Mouse (Mus musculus) hindbrain, embryonic 15.5 days (tissue): Measurements from ENCODE around the gene Cnksr3. TPM values are rescaled to one million over a fixed set of nuclear protein-coding genes. Genes with fewer than 3 reads are reported as not detected.

ENCODE experiments used
- ATAC-seq: fragments of 200-750 bp; cut with Nextera tagmentation; 2 replicates; pipeline ENCODE4 v1.8.0; 2017; ENCODE audit warnings: low read depth, moderate number of reproducible peaks, moderate TSS enrichment; ENCODE audit not compliant: low FRiP score
- H3K27ac ChIP-seq: fragments of 300-500 bp; sonication (generic); replicated peaks from 2 replicates; pipeline ENCODE4 v1.5.1; 2015; ENCODE audit warnings: mild to moderate bottlenecking, inconsistent platforms
- H3K27me3 ChIP-seq: fragments of 300-500 bp; sonication (generic); 2 replicates; pipeline ENCODE4 v1.6.1; 2015; ENCODE audit warnings: control low read depth, inconsistent platforms
- H3K36me3 ChIP-seq: fragments of 300-500 bp; sonication (generic); 2 replicates; pipeline ENCODE4 v1.6.1; 2015; ENCODE audit warnings: control low read depth, inconsistent platforms
- H3K4me1 ChIP-seq: fragments of 300-500 bp; sonication (generic); replicated peaks from 2 replicates; pipeline ENCODE4 v1.6.1; 2015; ENCODE audit warnings: control low read depth, inconsistent platforms
- H3K4me2 ChIP-seq: fragments of 300-500 bp; sonication (generic); 2 replicates; pipeline ENCODE4 v1.6.1; 2015; ENCODE audit warnings: moderate library complexity, mild to moderate bottlenecking, inconsistent platforms
- H3K4me3 ChIP-seq: fragments of 300-500 bp; sonication (generic); 2 replicates; pipeline ENCODE4 v1.5.1; 2015; ENCODE audit warnings: mild to moderate bottlenecking, inconsistent platforms
- H3K9ac ChIP-seq: fragments of 300-500 bp; sonication (generic); 2 replicates; pipeline ENCODE4 v1.6.1; 2015; ENCODE audit warnings: inconsistent platforms
- H3K9me3 ChIP-seq: fragments of 300-500 bp; sonication (generic); 2 replicates; pipeline ENCODE4 v1.6.1; 2016; ENCODE audit warnings: control low read depth, inconsistent platforms
- WGBS: fragments of 180-500 bp; shearing (Covaris S2); methylation state at CpG from one replicate; pipeline ENCODE4 v1.1.7; 2015; 5-methylcytosine and 5-hydroxymethylcytosine counted together
- polyA plus RNA-seq: library from polyadenylated mRNA; unstranded; fragments of >200 nt; fragmentation: Nextera tagmentation; extraction: Ambion mirVana; gene quantifications from 2 replicates; pipeline ENCODE4 v1.2.1, GENCODE M21; 2015

Gene Cnksr3
- polyA plus RNA-seq, 1 experiment from 2014 or later, result 3.6 TPM

- H3K9ac ChIP-seq, result no peak overlapping the region
- H3K27me3 ChIP-seq, result no peaks in the 10 kb centered on the region
- H3K27ac ChIP-seq, result no peak overlapping the region
- no peaks in the 10 kb centered on the region for H3K36me3 ChIP-seq
- no peaks in the 10 kb centered on the region for H3K4me1 ChIP-seq
- no peak for ATAC-seq
- no peak overlapping the region for H3K4me2 ChIP-seq
- H3K4me3 ChIP-seq, result no peak overlapping the region
- no peaks in the 10 kb centered on the region for H3K9me3 ChIP-seq
- 92% methylated on average over 9 of the region's 9 CpGs for WGBS
These were observed 20.2 kb downstream of the Cnksr3 start for GRCm38 (mm10) chr10:7191721-7192413.

- no peak for ATAC-seq
- Histone ChIP-seq H3K4me2 (no peak overlapping the region), H3K36me3 (no peaks in the 10 kb centered on the region), H3K27ac (no peak overlapping the region), H3K9me3 (no peaks in the 10 kb centered on the region), H3K4me3 (no peak overlapping the region), H3K4me1 (no peaks in the 10 kb centered on the region), H3K9ac (no peak overlapping the region), H3K27me3 (no peaks in the 10 kb centered on the region)
- 81% methylated on average over 6 of the region's 6 CpGs for WGBS
These were observed 22.8 kb downstream of the Cnksr3 start for GRCm38 (mm10) chr10:7189194-7189593.

- Histone ChIP-seq H3K36me3 (no peaks in the 10 kb centered on the region), H3K27me3 (no peaks in the 10 kb centered on the region), H3K9ac (no peak overlapping the region), H3K4me2 (no peak overlapping the region), H3K4me3 (no peak overlapping the region), H3K4me1 (peaks cover 6% of the 10 kb centered on the region), H3K9me3 (no peaks in the 10 kb centered on the region), H3K27ac (no peak overlapping the region)
- WGBS, result 75% methylated on average over 7 of the region's 7 CpGs
- ATAC-seq, result no peak
These were observed 24.2 kb downstream of the Cnksr3 start for GRCm38 (mm10) chr10:7187881-7188280.

GRCm38 (mm10) chr10:7186992-7187391 is 25.0 kb downstream of the Cnksr3 start:
- ATAC-seq, result no peak
- Histone ChIP-seq H3K9me3 (no peaks in the 10 kb centered on the region), H3K4me2 (no peak overlapping the region), H3K4me1 (peaks cover 6% of the 10 kb centered on the region), H3K27ac (no peak overlapping the region), H3K27me3 (no peaks in the 10 kb centered on the region), H3K4me3 (no peak overlapping the region), H3K36me3 (no peaks in the 10 kb centered on the region), H3K9ac (no peak overlapping the region)
- 94% methylated on average over 5 of the region's 5 CpGs for WGBS

- H3K9ac ChIP-seq, result no peak overlapping the region
- no peak overlapping the region for H3K27ac ChIP-seq
- H3K27me3 ChIP-seq, result no peaks in the 10 kb centered on the region
- no peaks in the 10 kb centered on the region for H3K36me3 ChIP-seq
- H3K4me3 ChIP-seq, result no peak overlapping the region
- peaks cover 6% of the 10 kb centered on the region for H3K4me1 ChIP-seq
- no peak for ATAC-seq
- H3K4me2 ChIP-seq, result no peak overlapping the region
- WGBS, result 96% methylated on average over 5 of the region's 5 CpGs
- no peaks in the 10 kb centered on the region for H3K9me3 ChIP-seq
These were observed 26.0 kb downstream of the Cnksr3 start for GRCm38 (mm10) chr10:7186018-7186417.

GRCm38 (mm10) chr10:7183171-7183631 is 28.8 kb downstream of the Cnksr3 start:
- no peak overlapping the region for H3K4me3 ChIP-seq
- H3K4me1 ChIP-seq, result peaks cover 6% of the 10 kb centered on the region
- no peak overlapping the region for H3K9ac ChIP-seq
- no peaks in the 10 kb centered on the region for H3K36me3 ChIP-seq
- H3K9me3 ChIP-seq, result no peaks in the 10 kb centered on the region
- 36% methylated on average over 6 of the region's 6 CpGs for WGBS
- no peaks in the 10 kb centered on the region for H3K27me3 ChIP-seq
- ATAC-seq, result no peak
- no peak overlapping the region for H3K4me2 ChIP-seq
- peak overlapping the region; percentile 7; the same call in 1 of the 2 replicates for H3K27ac ChIP-seq

GRCm38 (mm10) chr10:7182555-7183170 is 29.4 kb downstream of the Cnksr3 start:
- H3K36me3 ChIP-seq, result no peaks in the 10 kb centered on the region
- H3K27ac ChIP-seq, result peak overlapping the region; percentile 7; the same call in 1 of the 2 replicates
- no peaks in the 10 kb centered on the region for H3K27me3 ChIP-seq
- H3K9ac ChIP-seq, result no peak overlapping the region
- no peaks in the 10 kb centered on the region for H3K9me3 ChIP-seq
- ATAC-seq, result no peak
- WGBS, result 66% methylated on average over 12 of the region's 12 CpGs
- H3K4me3 ChIP-seq, result no peak overlapping the region
- peaks cover 6% of the 10 kb centered on the region for H3K4me1 ChIP-seq
- H3K4me2 ChIP-seq, result no peak overlapping the region

- H3K9ac ChIP-seq, result no peak overlapping the region
- no peak overlapping the region for H3K4me3 ChIP-seq
- WGBS, result 85% methylated on average over 5 of the region's 5 CpGs
- no peak overlapping the region for H3K4me2 ChIP-seq
- no peaks in the 10 kb centered on the region for H3K36me3 ChIP-seq
- peaks cover 6% of the 10 kb centered on the region for H3K4me1 ChIP-seq
- H3K27me3 ChIP-seq, result no peaks in the 10 kb centered on the region
- H3K9me3 ChIP-seq, result no peaks in the 10 kb centered on the region
- H3K27ac ChIP-seq, result no peak overlapping the region
- ATAC-seq, result no peak
These were observed 31.7 kb downstream of the Cnksr3 start for GRCm38 (mm10) chr10:7180296-7180695.

- 73% methylated on average over 10 of the region's 10 CpGs for WGBS
- no peak overlapping the region for H3K4me2 ChIP-seq
- H3K27ac ChIP-seq, result no peak overlapping the region
- no peak for ATAC-seq
- H3K4me1 ChIP-seq, result peaks cover 6% of the 10 kb centered on the region
- no peaks in the 10 kb centered on the region for H3K36me3 ChIP-seq
- no peak overlapping the region for H3K9ac ChIP-seq
- H3K27me3 ChIP-seq, result no peaks in the 10 kb centered on the region
- no peaks in the 10 kb centered on the region for H3K9me3 ChIP-seq
- H3K4me3 ChIP-seq, result no peak overlapping the region
These were observed 33.5 kb downstream of the Cnksr3 start for GRCm38 (mm10) chr10:7178571-7178970.

- Histone ChIP-seq H3K27me3 (no peaks in the 10 kb centered on the region), H3K4me2 (no peak overlapping the region), H3K27ac (no peak overlapping the region), H3K9me3 (no peaks in the 10 kb centered on the region), H3K4me1 (no peaks in the 10 kb centered on the region), H3K36me3 (no peaks in the 10 kb centered on the region), H3K9ac (no peak overlapping the region), H3K4me3 (no peak overlapping the region)
- WGBS, result 90% methylated on average over 8 of the region's 8 CpGs
- ATAC-seq, result 0 out of 2 replicates have a peak, but pooled peaks have one; percentile 16
These were observed 35.7 kb downstream of the Cnksr3 start for GRCm38 (mm10) chr10:7176205-7176910.

GRCm38 (mm10) chr10:7174480-7174879 is 37.6 kb downstream of the Cnksr3 start:
- Histone ChIP-seq H3K36me3 (no peaks in the 10 kb centered on the region), H3K4me1 (no peaks in the 10 kb centered on the region), H3K27me3 (no peaks in the 10 kb centered on the region), H3K9ac (no peak overlapping the region), H3K4me3 (no peak overlapping the region), H3K9me3 (no peaks in the 10 kb centered on the region), H3K4me2 (no peak overlapping the region), H3K27ac (no peak overlapping the region)
- no peak for ATAC-seq
- WGBS, result 52% methylated on average over 2 of the region's 2 CpGs

GRCm38 (mm10) chr10:7173098-7173497 is 38.9 kb downstream of the Cnksr3 start:
- Histone ChIP-seq H3K4me2 (no peak overlapping the region), H3K9ac (no peak overlapping the region), H3K36me3 (no peaks in the 10 kb centered on the region), H3K4me3 (no peak overlapping the region), H3K4me1 (no peaks in the 10 kb centered on the region), H3K27ac (no peak overlapping the region), H3K27me3 (no peaks in the 10 kb centered on the region), H3K9me3 (no peaks in the 10 kb centered on the region)
- no peak for ATAC-seq
- WGBS, result 80% methylated on average over 1 of the region's 1 CpGs
